Mouse (Mus musculus): ENCODE data around the gene Btbd2. TPM values are rescaled to one million over a fixed set of nuclear protein-coding genes. Genes with fewer than 3 reads are reported as not detected.
A peak's percentile ranks its signal among the peaks of the same experiment; 100 is the strongest.

Btbd2 gene
- 209 and 213 TPM in 2 replicates for total RNA-seq (2014; rRNA removed)
- 81.9 and 82.8 TPM in 2 replicates for polyA plus RNA-seq (2015; fragmentation: Nextera tagmentation; extraction: Ambion mirVana)

DNA sequence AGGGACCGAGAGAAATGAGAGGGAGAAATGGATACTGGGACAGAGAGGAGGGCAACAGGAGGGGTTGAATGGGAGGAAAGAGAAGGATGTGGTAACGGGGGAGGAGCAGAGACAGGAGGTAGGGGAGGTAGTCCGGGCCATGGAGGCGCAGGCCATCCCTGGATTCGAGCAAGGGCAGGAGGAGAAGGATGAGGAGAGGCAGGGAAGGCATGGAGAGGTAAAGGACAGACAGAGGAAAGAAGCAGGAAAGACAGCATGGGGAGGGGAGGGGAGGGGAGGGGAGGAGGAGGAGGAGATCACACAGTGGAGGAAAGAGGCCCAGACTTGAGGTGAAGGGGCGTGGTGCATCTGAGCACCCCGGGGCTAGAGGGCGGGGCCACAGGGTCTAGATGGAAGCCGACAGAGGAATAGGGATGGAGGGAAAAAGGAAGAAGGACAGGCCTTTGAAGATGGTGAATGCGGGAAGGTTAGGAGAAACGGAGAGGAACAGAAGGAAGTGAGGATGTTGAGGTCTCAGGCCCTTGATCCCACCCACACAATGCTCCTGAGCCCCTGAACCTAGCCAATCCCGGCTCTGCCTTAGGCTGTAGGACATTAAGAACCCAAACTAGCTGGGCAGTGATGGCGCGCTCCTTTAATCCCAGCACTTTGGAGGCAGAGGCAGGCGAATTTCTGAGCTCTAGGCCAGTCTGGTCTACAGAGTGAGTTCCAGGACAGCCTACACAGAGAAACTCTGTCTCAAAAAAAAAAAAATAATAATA, at the start of gene Btbd2:
Btbd2 (minus strand) TSS at position 209 of the 761 bp plus-strand sequence.
- 25% methylated on average over 15 of the region's 15 CpGs for WGBS
- Histone ChIP-seq H3K27me3 (ENCODE audit: insufficient read depth, low read length) (no peaks in the 10 kb centered on the region), H3K27ac (peak within 1 kb of the TSS; percentile 92), H3K4me1 (ENCODE audit: insufficient read depth, low read length) (peaks cover 11% of the 10 kb centered on the region; the same call in 1 of the 2 replicates), H3K4me2 (ENCODE audit: low read depth, low read length) (peak within 1 kb of the TSS; percentile 94), H3K4me3 (ENCODE audit: low read length) (peak within 1 kb of the TSS; percentile 76), H3K9me3 (ENCODE audit: low read length) (no peaks in the 10 kb centered on the region), H3K9ac (replicated peaks; ENCODE audit: low read length) (peak within 1 kb of the TSS; percentile 93), H3K36me3 (ENCODE audit: insufficient read depth, low read length) (no peaks in the 10 kb centered on the region)
- DNase-seq (ENCODE audit: low spot score): peak; percentile 18
- TF ChIP-seq CTCF (IDR thresholded peaks at IDR 0.05; ENCODE audit: low read depth): no peak
- ATAC-seq: peak; percentile 55; the same call in 1 of the 2 replicates

GRCm38 (mm10) chr10:80705479-80705878, 48.6 kb upstream of the Btbd2 start:
- no peak overlapping the region for H3K9ac ChIP-seq (replicated peaks; ENCODE audit: low read length)
- H3K9me3 ChIP-seq (ENCODE audit: low read length): no peaks in the 10 kb centered on the region
- no peak overlapping the region for H3K4me2 ChIP-seq (ENCODE audit: low read depth, low read length)
- no peak for TF ChIP-seq CTCF (IDR thresholded peaks at IDR 0.05; ENCODE audit: low read depth)
- no peak overlapping the region for H3K27ac ChIP-seq
- ATAC-seq: no peak
- H3K27me3 ChIP-seq (ENCODE audit: insufficient read depth, low read length): no peaks in the 10 kb centered on the region
- H3K36me3 ChIP-seq (ENCODE audit: insufficient read depth, low read length): peaks cover 41% of the 10 kb centered on the region
- no peak for DNase-seq (ENCODE audit: low spot score)
- peaks cover 13% of the 10 kb centered on the region; the same call in 1 of the 2 replicates for H3K4me1 ChIP-seq (ENCODE audit: insufficient read depth, low read length)
- no peak overlapping the region for H3K4me3 ChIP-seq (ENCODE audit: low read length)
- 83% methylated on average over 3 of the region's 3 CpGs for WGBS

GRCm38 (mm10) chr10:80705033-80705432, 48.2 kb upstream of the Btbd2 start:
- ATAC-seq: no peak
- Histone ChIP-seq H3K4me1 (ENCODE audit: insufficient read depth, low read length) (peaks cover 15% of the 10 kb centered on the region; the same call in 1 of the 2 replicates), H3K27me3 (ENCODE audit: insufficient read depth, low read length) (no peaks in the 10 kb centered on the region), H3K4me2 (ENCODE audit: low read depth, low read length) (no peak overlapping the region), H3K9ac (replicated peaks; ENCODE audit: low read length) (no peak overlapping the region), H3K27ac (no peak overlapping the region), H3K36me3 (ENCODE audit: insufficient read depth, low read length) (peaks cover 36% of the 10 kb centered on the region), H3K4me3 (ENCODE audit: low read length) (no peak overlapping the region), H3K9me3 (ENCODE audit: low read length) (no peaks in the 10 kb centered on the region)
- TF ChIP-seq CTCF (IDR thresholded peaks at IDR 0.05; ENCODE audit: low read depth): no peak
- WGBS: 67% methylated on average over 3 of the region's 3 CpGs
- no peak for DNase-seq (ENCODE audit: low spot score)

DNA sequence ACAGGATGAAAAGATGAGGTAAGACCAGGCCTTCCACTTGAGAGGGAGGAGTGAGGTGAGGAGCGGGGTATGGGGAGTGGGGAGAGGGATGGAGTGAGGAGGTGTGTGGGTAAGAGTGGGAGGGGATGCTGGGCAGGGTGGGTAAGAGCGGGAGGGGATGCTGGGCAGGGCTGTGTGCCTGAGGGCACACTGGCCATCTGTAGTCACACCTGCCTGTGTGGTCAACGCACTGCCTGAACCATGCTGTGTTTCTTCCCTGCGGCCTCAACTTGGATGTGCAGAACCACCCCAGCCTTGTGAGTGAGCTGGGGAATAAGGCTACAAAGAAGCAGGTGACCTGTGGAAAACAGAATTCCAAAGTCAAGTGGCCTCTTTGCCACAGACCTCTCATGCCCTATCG, 47.5 kb upstream of the Btbd2 start:
- Histone ChIP-seq H3K9ac (replicated peaks; ENCODE audit: low read length) (no peak overlapping the region), H3K27me3 (ENCODE audit: insufficient read depth, low read length) (no peaks in the 10 kb centered on the region), H3K4me2 (ENCODE audit: low read depth, low read length) (no peak overlapping the region), H3K9me3 (ENCODE audit: low read length) (no peaks in the 10 kb centered on the region), H3K27ac (no peak overlapping the region), H3K36me3 (ENCODE audit: insufficient read depth, low read length) (peaks cover 30% of the 10 kb centered on the region), H3K4me3 (ENCODE audit: low read length) (no peak overlapping the region), H3K4me1 (ENCODE audit: insufficient read depth, low read length) (peaks cover 18% of the 10 kb centered on the region; the same call in 1 of the 2 replicates)
- no peak for TF ChIP-seq CTCF (IDR thresholded peaks at IDR 0.05; ENCODE audit: low read depth)
- ATAC-seq: no peak
- no peak for DNase-seq (ENCODE audit: low spot score)
- WGBS: 81% methylated on average over 5 of the region's 5 CpGs

DNA sequence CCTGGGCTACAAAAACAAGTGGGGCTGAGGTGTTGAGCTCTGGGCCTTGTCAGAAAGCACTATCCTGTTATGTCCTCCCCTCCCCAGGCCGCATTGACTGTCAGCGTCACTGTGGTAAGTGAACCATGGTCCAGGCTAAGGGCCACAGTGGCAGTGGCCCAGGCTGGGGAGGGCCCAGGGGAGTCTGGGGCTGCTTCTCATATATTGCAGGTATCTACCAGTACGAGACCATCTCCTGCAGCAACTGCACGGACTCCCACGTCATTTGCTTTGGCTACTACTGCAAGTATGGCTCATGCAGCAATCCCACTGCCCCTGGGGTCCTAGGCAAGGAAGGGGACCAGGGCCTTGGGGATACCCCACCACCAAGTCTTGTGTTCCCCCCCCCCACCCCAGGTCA, 46.8 kb upstream of the Btbd2 start:
- DNase-seq (ENCODE audit: low spot score): no peak
- peaks cover 18% of the 10 kb centered on the region; the same call in 1 of the 2 replicates for H3K4me1 ChIP-seq (ENCODE audit: insufficient read depth, low read length)
- H3K4me2 ChIP-seq (ENCODE audit: low read depth, low read length): peak overlapping the region; percentile 68
- TF ChIP-seq CTCF (IDR thresholded peaks at IDR 0.05; ENCODE audit: low read depth): no peak
- H3K27me3 ChIP-seq (ENCODE audit: insufficient read depth, low read length): no peaks in the 10 kb centered on the region
- H3K9ac ChIP-seq (replicated peaks; ENCODE audit: low read length): peak overlapping the region; percentile 56; the same call in 1 of the 2 replicates
- H3K27ac ChIP-seq: peak overlapping the region; percentile 78; the same call in 1 of the 2 replicates
- no peaks in the 10 kb centered on the region for H3K9me3 ChIP-seq (ENCODE audit: low read length)
- H3K36me3 ChIP-seq (ENCODE audit: insufficient read depth, low read length): peaks cover 23% of the 10 kb centered on the region
- 85% methylated on average over 5 of the region's 5 CpGs for WGBS
- peak overlapping the region; percentile 58 for H3K4me3 ChIP-seq (ENCODE audit: low read length)
- ATAC-seq: no peak

- peak overlapping the region; percentile 68 for H3K4me2 ChIP-seq (ENCODE audit: low read depth, low read length)
- H3K9ac ChIP-seq (replicated peaks; ENCODE audit: low read length): peak overlapping the region; percentile 56
- no peaks in the 10 kb centered on the region for H3K27me3 ChIP-seq (ENCODE audit: insufficient read depth, low read length)
- peaks cover 18% of the 10 kb centered on the region; the same call in 1 of the 2 replicates for H3K4me1 ChIP-seq (ENCODE audit: insufficient read depth, low read length)
- peak; percentile 95 for DNase-seq (ENCODE audit: low spot score)
- peak; percentile 89 for ATAC-seq
- peak overlapping the region; percentile 78 for H3K27ac ChIP-seq
- no peak; the same call in 1 of the 2 replicates for TF ChIP-seq CTCF (IDR thresholded peaks at IDR 0.05; ENCODE audit: low read depth)
- WGBS: 3% methylated on average over 46 of the region's 47 CpGs
- H3K4me3 ChIP-seq (ENCODE audit: low read length): peak overlapping the region; percentile 58
- peaks cover 14% of the 10 kb centered on the region for H3K36me3 ChIP-seq (ENCODE audit: insufficient read depth, low read length)
- H3K9me3 ChIP-seq (ENCODE audit: low read length): no peaks in the 10 kb centered on the region
These were observed 45.9 kb upstream of the Btbd2 start for GRCm38 (mm10) chr10:80702536-80703390.

All from hindbrain, postnatal 0 days (tissue).